Mouse (Mus musculus) thymus, postnatal 14 days (tissue): ENCODE data around the gene Olfr654.

ENCODE experiments used
- DNase-seq: peaks from one replicate; pipeline ENCODE4 v3.0.0; 2021

The Olfr654 gene

GRCm38 (mm10) chr7:104586725-104587124 lies at the start of gene Olfr654:
TSS of gene Olfr654 (plus strand) at chr7:104587025.
- DNase-seq, result no peak

- DNase-seq, result no peak
Observed at GRCm38 (mm10) chr7:104549833-104550232, 37.0 kb upstream of the Olfr654 start, which contains the start of gene Olfr651. TSS of gene Olfr651 (plus strand) at chr7:104550133.

- DNase-seq, result no peak
Observed at GRCm38 (mm10) chr7:104552700-104553099, 34.1 kb upstream of the Olfr654 start.

DNA sequence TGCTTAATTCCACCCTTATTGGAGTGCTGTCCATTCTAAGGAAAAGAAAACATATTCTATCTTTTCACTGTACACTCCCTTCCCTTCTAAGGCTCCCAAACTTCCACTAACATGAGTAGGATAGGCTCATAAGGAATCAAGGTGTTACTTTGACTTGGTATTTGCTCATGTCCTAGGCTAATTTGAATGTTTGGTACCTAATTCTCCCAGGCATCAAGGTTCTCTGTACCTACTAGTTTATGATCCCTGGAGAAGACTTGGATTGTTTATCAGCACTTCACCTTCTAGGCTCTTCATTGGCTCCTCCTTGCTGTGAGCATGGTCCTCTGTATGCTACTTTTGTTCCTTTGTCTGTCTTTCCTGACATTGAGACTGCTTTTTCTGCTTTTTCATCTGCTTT lies 26.2 kb upstream of the Olfr654 start, which contains the start of gene Olfr652:
Gene Olfr652, plus strand, starts transcription at position 301 of the 400 bp plus-strand sequence.
- no peak for DNase-seq

GRCm38 (mm10) chr7:104577014-104577413 lies 9.8 kb upstream of the Olfr654 start, which contains the start of gene Olfr653:
TSS of gene Olfr653 (plus strand) at chr7:104577314.
- DNase-seq, result no peak

DNA sequence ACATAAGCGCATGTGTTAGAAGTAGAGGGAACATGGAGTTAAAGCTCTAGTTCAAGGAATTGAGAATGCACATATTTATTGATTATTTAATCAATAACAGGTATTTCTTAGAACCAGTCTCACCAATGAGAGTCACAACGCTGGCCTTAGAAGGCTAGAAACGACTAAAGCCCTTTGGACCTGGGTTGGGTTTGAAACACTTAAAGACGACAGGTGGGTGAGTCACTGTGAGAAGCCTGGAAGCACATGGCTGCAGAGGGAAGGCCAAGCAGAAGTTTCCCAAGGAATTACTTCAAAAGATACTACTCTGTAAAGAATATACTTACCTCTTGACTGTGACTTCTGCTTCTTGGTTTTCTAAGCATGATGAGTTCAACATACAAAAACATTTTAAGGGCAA lies 6.0 kb upstream of the Olfr654 start:
- no peak for DNase-seq

DNA sequence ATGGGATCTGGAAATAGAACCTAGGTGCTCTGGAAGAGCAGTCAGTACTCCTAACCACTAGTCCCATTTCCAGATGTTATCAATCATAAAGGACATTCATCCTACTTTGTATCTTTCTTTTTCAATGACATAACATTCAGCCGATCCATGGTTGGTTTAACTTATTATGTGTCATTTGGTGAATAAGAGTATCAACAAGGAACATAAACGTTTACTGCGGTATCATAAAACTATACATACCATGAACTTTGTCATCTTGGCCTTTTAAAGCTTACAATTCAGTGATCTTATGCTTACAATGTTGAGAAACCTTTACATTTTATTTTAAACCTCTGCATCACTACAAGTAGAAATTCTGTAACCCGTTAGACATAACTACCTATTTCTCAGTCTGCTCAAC lies 5.4 kb upstream of the Olfr654 start:
- no peak for DNase-seq

DNA sequence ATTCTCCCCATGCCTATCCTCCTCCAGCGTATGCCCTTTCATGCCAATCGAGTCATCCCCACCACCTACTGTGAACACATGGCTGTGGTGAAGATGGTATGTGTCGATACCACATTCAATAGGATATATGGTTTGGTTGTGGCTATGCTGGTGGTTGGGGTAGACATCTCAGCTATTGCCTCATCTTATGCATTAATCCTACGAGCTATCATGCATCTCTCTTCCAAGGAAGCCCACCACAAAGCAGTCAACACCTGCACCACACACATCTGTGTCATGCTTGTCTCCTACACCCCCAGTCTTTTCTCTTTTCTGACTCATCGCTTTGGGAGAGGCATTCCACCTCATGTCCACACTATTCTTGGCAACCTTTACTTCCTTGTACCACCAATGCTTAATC lies 1.4 kb downstream of the Olfr654 start:
- no peak for DNase-seq

DNA sequence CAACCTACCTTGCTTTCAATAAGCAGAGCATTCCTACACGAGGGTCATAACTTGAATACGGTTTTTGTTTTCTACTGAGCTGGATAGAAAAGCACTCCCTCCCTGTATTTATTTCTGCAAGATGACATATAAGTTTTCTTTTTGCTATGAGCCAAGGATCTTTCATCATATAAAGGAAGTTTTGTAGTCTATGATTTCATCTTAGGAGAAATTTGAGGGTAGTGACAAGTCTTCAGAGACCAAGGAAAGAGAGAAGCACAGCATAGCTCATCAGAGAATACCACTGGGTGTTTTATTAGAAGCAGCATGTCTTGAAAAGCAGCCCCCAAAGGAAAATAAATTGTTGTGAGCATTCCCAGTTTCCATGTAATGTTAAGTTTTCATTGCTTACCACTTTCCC lies 14.9 kb downstream of the Olfr654 start, which contains the start of gene Olfr655:
Gene Olfr655, minus strand, starts transcription at position 101 of the 400 bp plus-strand sequence.
- no peak for DNase-seq

GRCm38 (mm10) chr7:104603173-104603572 lies 16.3 kb downstream of the Olfr654 start:
- DNase-seq, result peak; percentile 56

- no peak for DNase-seq
Observed at GRCm38 (mm10) chr7:104604727-104605126, 17.9 kb downstream of the Olfr654 start.

GRCm38 (mm10) chr7:104613655-104614054 lies 26.8 kb downstream of the Olfr654 start, which contains the start of gene Olfr656:
TSS of gene Olfr656 (plus strand) at chr7:104613955.
- no peak for DNase-seq

DNA sequence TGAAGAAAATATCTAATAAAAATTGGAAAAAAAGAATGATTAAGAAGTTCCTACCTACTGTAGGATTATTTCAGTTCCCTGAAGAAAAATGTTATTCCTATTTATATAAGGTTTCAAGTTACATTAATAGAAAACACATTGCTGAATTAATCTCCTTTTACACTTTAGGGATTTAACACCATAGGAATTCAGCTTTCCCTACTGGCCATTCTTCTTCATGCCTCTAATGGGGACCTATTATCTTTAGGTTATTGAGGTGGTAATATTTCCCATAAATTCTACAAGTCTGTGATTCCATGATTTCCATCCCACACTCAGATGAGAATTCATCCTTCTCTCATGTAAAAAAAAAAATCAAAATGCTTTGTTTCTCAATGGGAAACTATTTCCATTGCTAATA lies 37.7 kb downstream of the Olfr654 start, which contains the start of gene Olfr657:
Gene Olfr657, plus strand, starts transcription at position 301 of the 400 bp plus-strand sequence.
- DNase-seq, result no peak
